Mouse (Mus musculus): ENCODE measurements around the gene Snapin. TPM values are rescaled to one million over a fixed set of nuclear protein-coding genes. Genes with fewer than 3 reads are reported as not detected.

The Snapin gene
- polyA plus RNA-seq, 1 experiment from 2014 or later, result 89.3 TPM

DNA sequence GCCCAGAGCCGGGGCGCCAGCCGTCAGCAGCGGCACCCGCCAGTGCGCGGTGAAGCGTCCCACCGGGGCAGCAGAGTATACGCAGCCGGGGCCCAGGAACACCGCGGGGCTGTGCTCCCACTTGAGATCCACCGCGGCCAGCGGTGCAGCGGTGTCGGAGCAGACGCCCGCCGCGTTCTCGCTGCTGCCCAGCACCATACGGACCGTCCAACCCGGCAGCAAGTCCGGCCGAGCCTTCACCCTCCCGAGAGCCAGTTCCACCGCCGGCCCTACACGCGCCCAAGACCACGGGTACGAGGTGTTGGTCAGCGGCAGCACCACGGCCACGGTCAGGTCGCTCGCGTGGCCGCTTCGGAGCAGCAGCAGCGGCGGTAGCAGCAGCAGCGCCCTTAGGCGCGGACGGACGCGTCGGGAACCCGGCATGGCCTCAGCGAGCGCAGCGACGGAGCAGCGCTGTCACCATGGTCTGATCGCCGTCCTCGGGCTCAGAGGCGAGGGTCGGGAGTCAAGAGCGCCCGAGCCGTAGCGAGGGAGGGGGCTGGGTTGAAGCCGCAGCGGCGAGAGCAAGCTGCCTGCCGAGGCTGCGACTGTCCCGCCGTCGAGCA, 25.6 kb downstream of the Snapin start:
- Histone ChIP-seq H3K27me3 (ENCODE audit: control insufficient read depth, insufficient read depth, low read length) (peaks cover 20% of the 10 kb centered on the region), H3K36me3 (ENCODE audit: control insufficient read depth, insufficient read depth, low read length) (no peaks in the 10 kb centered on the region), H3K4me2 (ENCODE audit: low read length) (peak overlapping the region; percentile 93), H3K9ac (ENCODE audit: low read length) (peak overlapping the region; percentile 73), H3K4me3 (ENCODE audit: control insufficient read depth in 1 of 2, insufficient read depth in 1 of 2, low read depth in 1 of 2, low read length in 2 of 2) (peak overlapping the region; percentile 58 to 60), H3K9me3 (ENCODE audit: control insufficient read depth, low read length) (no peaks in the 10 kb centered on the region), H3K4me1 (ENCODE audit: control insufficient read depth in 2 of 2, insufficient read depth in 2 of 2, low read length in 2 of 2) (peaks cover 4 to 11% of the 10 kb centered on the region in 2 experiments; a peak in 2 of 4 replicates), H3K27ac (replicated peaks in 1 of 2; ENCODE audit: control insufficient read depth in 1 of 2, insufficient read depth in 1 of 2, low read depth in 2 of 2, low read length in 2 of 2) (0 out of 4 replicates have a peak overlapping the region, but pooled peaks of 1 of the 2 experiments have one; percentile 9)
- ATAC-seq (ENCODE audit: insufficient number of reproducible peaks, insufficient read depth, low FRiP score, low read depth), result peak; percentile 32; the same call in 1 of the 2 replicates
- WGBS, result under 1% methylated on average over 69 of the region's 75 CpGs

DNA sequence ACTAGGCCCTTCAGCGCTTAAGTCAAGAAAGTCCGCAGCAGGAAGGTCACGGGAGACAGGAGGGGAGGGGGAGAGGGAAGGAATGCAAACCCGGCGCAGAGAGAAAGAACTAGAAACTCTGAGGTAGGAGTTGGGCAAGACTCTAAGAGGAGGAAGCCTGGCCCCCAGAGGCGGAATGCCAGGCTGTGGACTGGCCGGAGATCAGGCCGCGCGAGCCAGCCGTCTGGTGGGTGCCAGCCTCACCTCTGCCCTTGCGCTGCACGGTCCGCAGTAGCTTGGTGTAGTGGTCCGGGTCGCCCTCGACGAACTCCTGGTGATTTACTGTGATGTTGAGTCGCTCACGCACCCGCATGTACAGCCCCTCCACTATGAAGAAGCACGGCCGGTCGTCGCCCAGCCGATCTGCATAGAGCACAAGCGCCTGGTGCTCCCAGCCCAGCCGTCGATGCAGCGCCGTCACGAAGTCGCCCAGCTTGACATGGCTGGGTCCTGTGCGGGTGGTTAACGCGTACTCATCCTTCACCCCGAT, 26.2 kb downstream of the Snapin start:
- Histone ChIP-seq H3K36me3 (ENCODE audit: control insufficient read depth, insufficient read depth, low read length) (no peaks in the 10 kb centered on the region), H3K4me3 (ENCODE audit: control insufficient read depth in 1 of 2, insufficient read depth in 1 of 2, low read depth in 1 of 2, low read length in 2 of 2) (peak overlapping the region; percentile 58 to 60), H3K4me2 (ENCODE audit: low read length) (peak overlapping the region; percentile 93), H3K9ac (ENCODE audit: low read length) (peak overlapping the region; percentile 73), H3K9me3 (ENCODE audit: control insufficient read depth, low read length) (no peaks in the 10 kb centered on the region), H3K4me1 (ENCODE audit: control insufficient read depth in 2 of 2, insufficient read depth in 2 of 2, low read length in 2 of 2) (peaks cover 4 to 11% of the 10 kb centered on the region in 2 experiments; a peak in 2 of 4 replicates), H3K27ac (replicated peaks in 1 of 2; ENCODE audit: control insufficient read depth in 1 of 2, insufficient read depth in 1 of 2, low read depth in 2 of 2, low read length in 2 of 2) (0 out of 4 replicates have a peak overlapping the region, but pooled peaks of 1 of the 2 experiments have one; percentile 19), H3K27me3 (ENCODE audit: control insufficient read depth, insufficient read depth, low read length) (peaks cover 20% of the 10 kb centered on the region)
- 14% methylated on average over 37 of the region's 37 CpGs for whole genome bisulfite sequencing
- no peak for ATAC-seq (ENCODE audit: insufficient number of reproducible peaks, insufficient read depth, low FRiP score, low read depth)

DNA sequence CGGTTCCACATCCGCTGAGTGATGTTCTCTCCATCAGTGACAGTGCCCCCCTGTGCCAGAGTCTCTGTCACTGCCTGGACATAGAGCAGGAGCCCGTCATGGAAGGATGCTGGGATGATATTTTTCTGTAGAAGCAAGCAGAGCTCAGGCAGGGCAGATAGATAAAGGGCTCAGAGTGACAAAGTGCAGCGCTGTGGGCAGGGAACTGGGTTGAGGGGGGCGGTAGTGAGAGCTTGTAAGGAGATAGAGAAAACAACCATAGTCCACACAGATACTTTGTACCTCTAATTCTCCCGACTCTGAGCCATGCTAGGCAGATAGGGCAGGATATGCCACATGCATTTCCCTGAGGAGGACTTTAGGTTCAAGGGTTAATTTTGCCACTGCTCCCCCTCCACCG, 28.3 kb downstream of the Snapin start:
- Histone ChIP-seq H3K4me2 (ENCODE audit: low read length) (peak overlapping the region; percentile 93), H3K9ac (ENCODE audit: low read length) (no peak overlapping the region), H3K27me3 (ENCODE audit: control insufficient read depth, insufficient read depth, low read length) (peaks cover 20% of the 10 kb centered on the region), H3K36me3 (ENCODE audit: control insufficient read depth, insufficient read depth, low read length) (peaks cover 3% of the 10 kb centered on the region; the same call in 1 of the 2 replicates), H3K9me3 (ENCODE audit: control insufficient read depth, low read length) (no peaks in the 10 kb centered on the region), H3K27ac (replicated peaks in 1 of 2; ENCODE audit: control insufficient read depth in 1 of 2, insufficient read depth in 1 of 2, low read depth in 2 of 2, low read length in 2 of 2) (no peak overlapping the region), H3K4me3 (ENCODE audit: control insufficient read depth in 1 of 2, insufficient read depth in 1 of 2, low read depth in 1 of 2, low read length in 2 of 2) (0 out of 4 replicates have a peak overlapping the region, but pooled peaks of 1 of the 2 experiments have one; percentile 2), H3K4me1 (ENCODE audit: control insufficient read depth in 2 of 2, insufficient read depth in 2 of 2, low read length in 2 of 2) (peaks cover 4 to 11% of the 10 kb centered on the region in 2 experiments; a peak in 2 of 4 replicates)
- no peak for ATAC-seq (ENCODE audit: insufficient number of reproducible peaks, insufficient read depth, low FRiP score, low read depth)
- WGBS, result 12% methylated on average over 7 of the region's 7 CpGs

DNA sequence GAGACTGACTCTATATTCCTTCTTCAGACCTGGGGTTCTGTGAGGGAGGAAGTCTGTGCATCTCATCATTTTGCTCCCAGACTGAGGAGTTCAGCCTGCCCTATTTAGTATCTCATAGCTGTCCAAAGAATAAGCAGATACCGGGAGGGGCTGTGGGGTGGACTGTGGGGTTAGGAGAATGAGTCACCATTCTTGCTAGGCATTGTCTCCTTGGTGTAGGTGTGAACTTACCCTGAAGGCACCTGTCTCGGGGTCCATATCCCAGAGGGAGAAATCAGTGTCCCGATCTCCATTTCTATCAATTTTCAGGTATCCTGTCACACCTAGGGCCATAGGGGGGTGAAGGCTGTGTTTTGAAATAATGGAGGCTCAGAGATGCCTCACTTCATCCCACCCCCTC, 28.9 kb downstream of the Snapin start:
- no peak overlapping the region for H3K27ac ChIP-seq (replicated peaks in 1 of 2; ENCODE audit: control insufficient read depth in 1 of 2, insufficient read depth in 1 of 2, low read depth in 2 of 2, low read length in 2 of 2)

DNA sequence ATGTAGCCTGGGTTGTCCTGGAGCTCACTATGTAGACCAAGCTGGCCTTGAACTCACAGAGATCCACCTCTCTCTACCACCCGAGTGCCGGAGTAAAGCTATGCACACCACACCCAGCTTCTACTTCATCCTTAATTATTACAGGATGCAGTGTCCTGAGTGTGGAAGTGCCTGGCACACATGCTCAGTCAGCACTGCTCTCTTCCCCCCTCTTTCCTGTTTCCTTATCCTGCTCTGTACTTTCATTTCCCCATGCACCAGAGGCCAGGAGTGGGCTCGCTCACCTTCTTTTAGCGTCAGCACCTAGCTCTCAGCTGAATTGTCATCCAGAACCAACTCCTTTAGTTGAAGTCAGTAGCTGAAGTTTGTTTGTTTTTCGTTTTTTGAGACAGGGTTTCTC, 30.5 kb downstream of the Snapin start:
- Histone ChIP-seq H3K9ac (ENCODE audit: low read length) (no peak overlapping the region), H3K4me2 (ENCODE audit: low read length) (no peak overlapping the region), H3K4me1 (ENCODE audit: control insufficient read depth in 2 of 2, insufficient read depth in 2 of 2, low read length in 2 of 2) (peaks cover 2 to 5% of the 10 kb centered on the region in 2 experiments; a peak in 2 of 4 replicates), H3K4me3 (ENCODE audit: control insufficient read depth in 1 of 2, insufficient read depth in 1 of 2, low read depth in 1 of 2, low read length in 2 of 2) (no peak overlapping the region), H3K27me3 (ENCODE audit: control insufficient read depth, insufficient read depth, low read length) (peaks cover 14% of the 10 kb centered on the region), H3K27ac (replicated peaks in 1 of 2; ENCODE audit: control insufficient read depth in 1 of 2, insufficient read depth in 1 of 2, low read depth in 2 of 2, low read length in 2 of 2) (no peak overlapping the region), H3K9me3 (ENCODE audit: control insufficient read depth, low read length) (no peaks in the 10 kb centered on the region), H3K36me3 (ENCODE audit: control insufficient read depth, insufficient read depth, low read length) (peaks cover 11% of the 10 kb centered on the region; the same call in 1 of the 2 replicates)
- ATAC-seq (ENCODE audit: insufficient number of reproducible peaks, insufficient read depth, low FRiP score, low read depth), result no peak
- 65% methylated on average over 5 of the region's 5 CpGs for WGBS

More for the DNA sequence above, 28.9 kb downstream of the Snapin start:
- no peak overlapping the region for H3K9ac ChIP-seq (ENCODE audit: low read length)
- H3K36me3 ChIP-seq (ENCODE audit: control insufficient read depth, insufficient read depth, low read length), result peaks cover 6% of the 10 kb centered on the region; the same call in 1 of the 2 replicates
- H3K4me1 ChIP-seq (ENCODE audit: control insufficient read depth in 2 of 2, insufficient read depth in 2 of 2, low read length in 2 of 2), result peaks cover 4 to 11% of the 10 kb centered on the region in 2 experiments; a peak in 2 of 4 replicates
- H3K4me3 ChIP-seq (ENCODE audit: control insufficient read depth in 1 of 2, insufficient read depth in 1 of 2, low read depth in 1 of 2, low read length in 2 of 2), result no peak overlapping the region
- H3K4me2 ChIP-seq (ENCODE audit: low read length), result no peak overlapping the region
- no peak for ATAC-seq (ENCODE audit: insufficient number of reproducible peaks, insufficient read depth, low FRiP score, low read depth)
- H3K9me3 ChIP-seq (ENCODE audit: control insufficient read depth, low read length), result no peaks in the 10 kb centered on the region
- peaks cover 20% of the 10 kb centered on the region for H3K27me3 ChIP-seq (ENCODE audit: control insufficient read depth, insufficient read depth, low read length)
- WGBS, result 86% methylated on average over 3 of the region's 3 CpGs

DNA sequence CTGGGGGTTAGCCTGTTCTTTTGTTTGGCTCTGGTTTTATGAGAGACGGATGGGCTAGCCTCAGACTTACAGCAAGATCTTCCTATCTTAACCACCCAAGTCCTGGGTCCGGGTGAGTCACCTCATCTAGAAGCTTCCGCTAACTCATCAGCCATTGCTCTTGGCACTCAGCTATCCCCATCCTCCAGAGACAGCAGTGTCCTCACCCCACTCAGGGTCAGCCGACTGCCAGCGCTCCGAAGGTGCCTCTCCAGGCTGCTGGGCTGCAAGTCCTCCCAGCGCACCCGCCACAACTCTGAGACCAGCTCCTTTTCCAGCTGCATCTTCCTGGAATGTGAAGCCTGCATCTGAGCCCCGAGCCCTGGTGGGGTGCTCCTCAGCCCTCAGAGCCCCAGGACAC, 31.1 kb downstream of the Snapin start:
- Histone ChIP-seq H3K4me3 (ENCODE audit: control insufficient read depth in 1 of 2, insufficient read depth in 1 of 2, low read depth in 1 of 2, low read length in 2 of 2) (no peak overlapping the region), H3K27ac (replicated peaks in 1 of 2; ENCODE audit: control insufficient read depth in 1 of 2, insufficient read depth in 1 of 2, low read depth in 2 of 2, low read length in 2 of 2) (no peak overlapping the region), H3K4me1 (ENCODE audit: control insufficient read depth in 2 of 2, insufficient read depth in 2 of 2, low read length in 2 of 2) (peaks cover 2 to 5% of the 10 kb centered on the region in 2 experiments; a peak in 2 of 4 replicates), H3K27me3 (ENCODE audit: control insufficient read depth, insufficient read depth, low read length) (peaks cover 8% of the 10 kb centered on the region), H3K36me3 (ENCODE audit: control insufficient read depth, insufficient read depth, low read length) (peaks cover 11% of the 10 kb centered on the region; the same call in 1 of the 2 replicates), H3K9ac (ENCODE audit: low read length) (no peak overlapping the region), H3K9me3 (ENCODE audit: control insufficient read depth, low read length) (no peaks in the 10 kb centered on the region), H3K4me2 (ENCODE audit: low read length) (no peak overlapping the region)
- WGBS, result 80% methylated on average over 9 of the region's 9 CpGs
- no peak for ATAC-seq (ENCODE audit: insufficient number of reproducible peaks, insufficient read depth, low FRiP score, low read depth)

DNA sequence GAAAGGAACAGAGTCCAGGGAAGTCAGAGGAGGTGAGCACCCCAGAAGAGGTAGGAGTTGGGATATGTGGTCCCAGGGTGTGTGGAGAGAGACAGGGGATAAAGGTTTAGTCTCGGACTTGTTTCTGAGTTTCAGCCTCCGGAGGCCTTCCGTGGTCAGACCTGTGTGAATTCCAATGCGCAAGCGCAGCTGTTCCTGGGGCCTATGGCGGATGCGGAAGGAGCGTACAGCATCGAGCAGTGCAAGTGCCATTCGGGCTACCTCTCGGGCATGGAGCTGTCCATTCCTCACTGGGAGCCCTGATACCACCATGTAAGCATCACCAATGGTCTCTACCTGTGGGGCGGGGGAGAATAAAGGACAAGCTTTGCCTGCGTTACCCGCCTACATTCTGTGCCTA, 35.9 kb downstream of the Snapin start:
- H3K27ac ChIP-seq (replicated peaks in 1 of 2; ENCODE audit: control insufficient read depth in 1 of 2, insufficient read depth in 1 of 2, low read depth in 2 of 2, low read length in 2 of 2), result no peak overlapping the region
- H3K4me2 ChIP-seq (ENCODE audit: low read length), result no peak overlapping the region
- H3K4me1 ChIP-seq (ENCODE audit: control insufficient read depth in 2 of 2, insufficient read depth in 2 of 2, low read length in 2 of 2), result peaks cover 8 to 11% of the 10 kb centered on the region in 2 experiments
- H3K9me3 ChIP-seq (ENCODE audit: control insufficient read depth, low read length), result no peaks in the 10 kb centered on the region
- ATAC-seq (ENCODE audit: insufficient number of reproducible peaks, insufficient read depth, low FRiP score, low read depth), result no peak
- 81% methylated on average over 14 of the region's 14 CpGs for WGBS
- no peaks in the 10 kb centered on the region for H3K27me3 ChIP-seq (ENCODE audit: control insufficient read depth, insufficient read depth, low read length)
- H3K9ac ChIP-seq (ENCODE audit: low read length), result no peak overlapping the region
- H3K4me3 ChIP-seq (ENCODE audit: control insufficient read depth in 1 of 2, insufficient read depth in 1 of 2, low read depth in 1 of 2, low read length in 2 of 2), result no peak overlapping the region
- H3K36me3 ChIP-seq (ENCODE audit: control insufficient read depth, insufficient read depth, low read length), result peaks cover 11% of the 10 kb centered on the region; the same call in 1 of the 2 replicates
